Comparison of ENCODE assay signal across 8 mouse cellular contexts in genomic region chr10:78104555-78105490, GRCm38 (mm10). TPM values are rescaled to one million over a fixed set of nuclear protein-coding genes. Genes with fewer than 3 reads are reported as not detected.
A peak's percentile ranks its signal among the peaks of the same experiment; 100 is the strongest.
DNase-seq lines count a peak whose midpoint lies in the region; ATAC-seq and TF ChIP-seq lines count a peak whose summit lies in the region.
"Had no signal": no experiment of that assay in that cellular context is flagged by ENCODE, and none has a peak within 500 bp of the region (broad histone marks: within the 10 kb centered on the region; RNA-seq: fewer than 3 reads in every experiment).

No protein-coding gene starts in this region.

- H3K36me3 ChIP-seq in intestine, postnatal 0 days (ENCODE audit: control insufficient read depth, insufficient read depth): no peaks in the 10 kb centered on the region
- H3K36me3 ChIP-seq in limb, embryonic 14.5 days (ENCODE audit: control insufficient read depth, insufficient read depth, low read length): no peaks in the 10 kb centered on the region
- H3K36me3 ChIP-seq in heart, embryonic 12.5 days: no peaks in the 10 kb centered on the region
- H3K36me3 ChIP-seq: liver, embryonic 15.5 days had no signal

- intact Hi-C loops in left cerebral cortex, postnatal 14 days (cut with DNase I): no loop called here
- intact Hi-C loops in left cerebral cortex, postnatal 36 days (cut with DNase I): no loop called here

- no peaks in the 10 kb centered on the region for H3K4me1 ChIP-seq in intestine, postnatal 0 days (replicated peaks; ENCODE audit: control insufficient read depth, insufficient read depth, low read length)
- H3K4me1 ChIP-seq in limb, embryonic 14.5 days (ENCODE audit: control insufficient read depth, insufficient read depth, low read length): peaks cover 8% of the 10 kb centered on the region
- peaks cover 13% of the 10 kb centered on the region; the same call in 1 of the 2 replicates for H3K4me1 ChIP-seq in heart, embryonic 12.5 days (replicated peaks)

- no peaks in the 10 kb centered on the region for H3K9me3 ChIP-seq in intestine, postnatal 0 days (ENCODE audit: control insufficient read depth)
- H3K9me3 ChIP-seq in limb, embryonic 14.5 days (ENCODE audit: control insufficient read depth, low read length): no peaks in the 10 kb centered on the region
- 0 out of 2 replicates have a peak, but pooled peaks cover under 1% of the 10 kb centered on the region for H3K9me3 ChIP-seq in heart, embryonic 12.5 days (replicated peaks)
- H3K9me3 ChIP-seq: liver, embryonic 15.5 days had no signal

- no peak overlapping the region for H3K27ac ChIP-seq in intestine, postnatal 0 days (ENCODE audit: low read depth, low read length)
- H3K27ac ChIP-seq in limb, embryonic 14.5 days (replicated peaks; ENCODE audit: low read depth, low read length): no peak overlapping the region
- H3K27ac ChIP-seq in heart, embryonic 12.5 days (ENCODE audit: poor library complexity, severe bottlenecking): no peak overlapping the region
- H3K27ac ChIP-seq: liver, embryonic 15.5 days had no signal

- H3K4me2 ChIP-seq in intestine, postnatal 0 days (replicated peaks; ENCODE audit: low read depth): no peak overlapping the region
- H3K4me2 ChIP-seq in limb, embryonic 14.5 days (replicated peaks; ENCODE audit: low read depth, low read length, severe bottlenecking): no peak overlapping the region
- no peak overlapping the region for H3K4me2 ChIP-seq in heart, embryonic 12.5 days
- H3K4me2 ChIP-seq: liver, embryonic 15.5 days had no signal

- peak; percentile 15 to 43 for DNase-seq in left cerebral cortex, postnatal 14 days (ENCODE audit: low spot score in 2 of 2)
- DNase-seq in left cerebral cortex, postnatal 36 days (ENCODE audit: low spot score in 2 of 2): no peak
- peak; percentile 68 for DNase-seq in brain, embryonic 14.5 days (ENCODE audit: low read depth)
- peak; percentile 80 for DNase-seq in limb, embryonic 14.5 days (ENCODE audit: low spot score)

- H3K27me3 ChIP-seq in intestine, postnatal 0 days (replicated peaks; ENCODE audit: control insufficient read depth, insufficient read depth, low read length): 0 out of 2 replicates have a peak, but pooled peaks cover 6% of the 10 kb centered on the region
- H3K27me3 ChIP-seq in limb, embryonic 14.5 days (ENCODE audit: control insufficient read depth, insufficient read depth, low read length): no peaks in the 10 kb centered on the region
- no peaks in the 10 kb centered on the region for H3K27me3 ChIP-seq in heart, embryonic 12.5 days (replicated peaks)
- H3K27me3 ChIP-seq: liver, embryonic 15.5 days had no signal

- 39% methylated on average over 11 of the region's 11 CpGs for WGBS in intestine, postnatal 0 days
- WGBS in limb, embryonic 14.5 days: 47% methylated on average over 11 of the region's 11 CpGs
- 68% methylated on average over 11 of the region's 11 CpGs for WGBS in heart, embryonic 12.5 days

- peak; percentile 47; the same call in 1 of the 2 replicates for ATAC-seq in intestine, postnatal 0 days
- peak; percentile 78 for ATAC-seq in limb, embryonic 14.5 days (ENCODE audit: low FRiP score, low read depth)
- no peak for ATAC-seq in CD4-positive, CD25-positive, alpha-beta regulatory T cell, adult 4 months
- no peak for ATAC-seq in heart, embryonic 12.5 days (ENCODE audit: insufficient number of reproducible peaks, low FRiP score)

- no peak overlapping the region for H3K4me3 ChIP-seq in intestine, postnatal 0 days (ENCODE audit: low read depth, low read length)
- H3K4me3 ChIP-seq in limb, embryonic 14.5 days (replicated peaks; ENCODE audit: low read length): no peak overlapping the region
- no peak overlapping the region for H3K4me3 ChIP-seq in heart, embryonic 12.5 days
- H3K4me3 ChIP-seq: liver, embryonic 15.5 days had no signal

- no peak for TF ChIP-seq POLR2A in brain, embryonic 14.5 days (IDR thresholded peaks at IDR 0.05; ENCODE audit: borderline replicate concordance, extremely low read depth, insufficient read depth, insufficient read length, poor library complexity, severe bottlenecking)
- TF ChIP-seq POLR2A in limb, embryonic 14.5 days (IDR thresholded peaks at IDR 0.05; ENCODE audit: borderline replicate concordance, extremely low read depth, insufficient read depth, insufficient read length): no peak

- H3K9ac ChIP-seq in intestine, postnatal 0 days (ENCODE audit: low read depth, low read length): no peak overlapping the region
- H3K9ac ChIP-seq in limb, embryonic 14.5 days (ENCODE audit: low read depth, low read length, severe bottlenecking): no peak overlapping the region
- no peak overlapping the region for H3K9ac ChIP-seq in heart, embryonic 12.5 days
- H3K9ac ChIP-seq: liver, embryonic 15.5 days had no signal

- no peak for TF ChIP-seq CTCF in brain, embryonic 14.5 days (IDR thresholded peaks at IDR 0.05; ENCODE audit: borderline replicate concordance, extremely low read depth, insufficient read depth, insufficient read length)
- TF ChIP-seq CTCF in intestine, postnatal 0 days (IDR thresholded peaks at IDR 0.05; ENCODE audit: low read depth): no peak

RNA-seq across cellular contexts. Expression of gene Icosl, which starts 35.7 kb away (rescaled TPM):
- 1 to 10 TPM; 1.4 to 1.9 TPM for total RNA-seq in left cerebral cortex, postnatal 14 days (2021)
- 1 to 10 TPM; 1.9 to 2.2 TPM for total RNA-seq in left cerebral cortex, postnatal 36 days (2021)
- polyA plus RNA-seq in brain, embryonic 14.5 days (2012; rRNA removed): 1.2 and 1.3 TPM in 2 replicates
- 5.6 and 5.8 TPM in 2 replicates for polyA plus RNA-seq in intestine, postnatal 0 days (2015; fragmentation: Nextera tagmentation; extraction: Ambion mirVana)
- 8.7 and 10.9 TPM in 2 replicates for polyA plus RNA-seq in limb, embryonic 14.5 days (2012; rRNA removed)
- polyA plus RNA-seq in limb, embryonic 14.5 days (2014; fragmentation: Nextera tagmentation; extraction: Ambion mirVana): 5.6 and 6.9 TPM in 2 replicates
- polyA plus RNA-seq in CD4-positive, CD25-positive, alpha-beta regulatory T cell, adult 4 months (2017; shearing (Covaris generic)): 10 to 100 TPM in 1 of 2 experiments, 1 to 10 TPM in 1; 8.8 to 19.3 TPM
- 1.5 and 1.6 TPM in 2 replicates for polyA plus RNA-seq in heart, embryonic 12.5 days (2016; fragmentation: Nextera tagmentation; extraction: Ambion mirVana)

Comparison
In these comparisons a context has a peak if more than half of its experiments do, and no peak if none do; other contexts are left out.
1. DNase-seq: peak in left cerebral cortex, postnatal 14 days (2 of 2), brain, embryonic 14.5 days (single experiment) and limb, embryonic 14.5 days (single experiment); none in left cerebral cortex, postnatal 36 days (0 of 2).
2. ATAC-seq: peak in intestine, postnatal 0 days (single experiment) and limb, embryonic 14.5 days (single experiment); none in CD4-positive, CD25-positive, alpha-beta regulatory T cell, adult 4 months (single experiment) and heart, embryonic 12.5 days (single experiment).